Mouse (Mus musculus) C2C12 (cell line): ENCODE measurements around the gene Fam228a.

ENCODE experiments used
- CEBPB ChIP-seq: IDR thresholded peaks from one replicate; pipeline ENCODE4 v1.6.1; 2011; ENCODE audit warnings: low read depth, mild to moderate bottlenecking, control low read depth, moderate library complexity
- CTCF ChIP-seq: IDR thresholded peaks from one replicate; pipeline ENCODE4 v1.5.1; 2011; ENCODE audit not compliant: control insufficient read depth, insufficient read depth, insufficient read length
- FOSL1 ChIP-seq: IDR thresholded peaks from one replicate; pipeline ENCODE4 v1.8.0; 2011; ENCODE audit warnings: mild to moderate bottlenecking, low read length; ENCODE audit not compliant: poor library complexity, insufficient read depth, severe bottlenecking
- MAX ChIP-seq: IDR thresholded peaks from one replicate; pipeline ENCODE4 v1.6.1; 2011; ENCODE audit warnings: mild to moderate bottlenecking, control low read depth
- MYOD1 ChIP-seq: IDR thresholded peaks from one replicate; pipeline ENCODE4 v1.6.1; 2011; ENCODE audit warnings: low read depth; ENCODE audit not compliant: control insufficient read depth, insufficient read length
- USF1 ChIP-seq: IDR thresholded peaks from one replicate; pipeline ENCODE4 v1.6.1; 2011; ENCODE audit warnings: low read depth, mild to moderate bottlenecking, control low read depth, moderate library complexity

DNA sequence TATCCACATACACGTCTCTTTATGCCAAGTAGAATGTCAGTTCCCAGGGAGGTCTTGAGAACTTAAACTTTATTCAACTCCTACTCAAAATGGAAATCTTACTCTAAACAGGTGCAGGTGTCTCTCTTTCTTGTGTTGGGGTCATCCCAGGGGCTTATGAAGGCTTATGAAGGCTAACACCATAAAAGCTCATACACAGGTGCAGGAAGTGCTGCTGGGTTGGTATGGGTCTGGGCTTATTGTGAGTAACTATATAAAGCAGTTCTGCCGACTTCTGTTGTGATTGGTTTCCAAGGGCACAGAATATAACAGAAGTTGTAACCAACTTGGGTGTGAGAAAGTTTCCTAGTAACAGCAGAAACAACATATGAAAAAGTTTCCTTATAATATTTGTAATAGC lies 46.2 kb upstream of the Fam228a start:
- TF ChIP-seq USF1 (no peak), CTCF (no peak), MYOD1 (no peak), MAX (no peak), CEBPB (no peak), FOSL1 (no peak)
